Mouse (Mus musculus): ENCODE results near the gene Fam186b.

DNA sequence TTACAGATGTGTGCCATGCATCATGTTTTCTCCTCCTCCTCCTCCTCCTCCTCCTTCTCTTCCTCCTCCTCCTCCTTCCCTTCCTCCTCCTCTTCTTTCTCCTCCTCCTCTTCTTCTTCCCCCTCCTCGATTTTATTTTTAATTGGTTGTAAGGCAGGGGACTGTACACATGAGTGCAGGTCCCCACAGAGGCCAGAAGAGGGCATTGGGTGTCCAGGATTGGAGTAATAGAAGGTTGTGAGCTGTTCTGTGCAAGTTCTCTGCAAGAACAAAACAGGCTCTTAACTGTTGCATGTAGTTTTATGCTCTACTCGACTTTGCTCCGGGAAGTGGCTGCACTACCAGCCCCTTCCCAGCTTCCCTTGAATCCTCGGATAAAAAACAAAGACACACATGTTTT is 55.6 kb downstream of the Fam186b start:
- TF ChIP-seq POLR2A (IDR thresholded peaks at IDR 0.05; ENCODE audit: insufficient read length, low read depth) (no peak), E2F4 (IDR thresholded peaks at IDR 0.05; ENCODE audit: insufficient read depth) (no peak), USF1 (IDR thresholded peaks at IDR 0.05; ENCODE audit: low read depth) (no peak), MYOG (IDR thresholded peaks at IDR 0.05; ENCODE audit: control insufficient read depth in 1 of 3, insufficient read depth in 1 of 3, insufficient read length in 2 of 3, low read depth in 2 of 3) (no peak), CEBPB (IDR thresholded peaks at IDR 0.05; ENCODE audit: insufficient read depth, poor library complexity, severe bottlenecking) (no peak), TCF12 (IDR thresholded peaks at IDR 0.05; ENCODE audit: insufficient read depth, poor library complexity, severe bottlenecking) (no peak), POLR2AphosphoS2 (IDR thresholded peaks at IDR 0.05; ENCODE audit: insufficient read length, low read depth) (no peak), MAX (IDR thresholded peaks at IDR 0.05; ENCODE audit: low read depth) (no peak)
